Mouse (Mus musculus): ENCODE results near the gene Fank1. TPM values are rescaled to one million over a fixed set of nuclear protein-coding genes. Genes with fewer than 3 reads are reported as not detected.
A peak's percentile ranks its signal among the peaks of the same experiment; 100 is the strongest.

The Fank1 gene
- polyA plus RNA-seq, 1 experiment from 2014 or later = 5.5 TPM

DNA sequence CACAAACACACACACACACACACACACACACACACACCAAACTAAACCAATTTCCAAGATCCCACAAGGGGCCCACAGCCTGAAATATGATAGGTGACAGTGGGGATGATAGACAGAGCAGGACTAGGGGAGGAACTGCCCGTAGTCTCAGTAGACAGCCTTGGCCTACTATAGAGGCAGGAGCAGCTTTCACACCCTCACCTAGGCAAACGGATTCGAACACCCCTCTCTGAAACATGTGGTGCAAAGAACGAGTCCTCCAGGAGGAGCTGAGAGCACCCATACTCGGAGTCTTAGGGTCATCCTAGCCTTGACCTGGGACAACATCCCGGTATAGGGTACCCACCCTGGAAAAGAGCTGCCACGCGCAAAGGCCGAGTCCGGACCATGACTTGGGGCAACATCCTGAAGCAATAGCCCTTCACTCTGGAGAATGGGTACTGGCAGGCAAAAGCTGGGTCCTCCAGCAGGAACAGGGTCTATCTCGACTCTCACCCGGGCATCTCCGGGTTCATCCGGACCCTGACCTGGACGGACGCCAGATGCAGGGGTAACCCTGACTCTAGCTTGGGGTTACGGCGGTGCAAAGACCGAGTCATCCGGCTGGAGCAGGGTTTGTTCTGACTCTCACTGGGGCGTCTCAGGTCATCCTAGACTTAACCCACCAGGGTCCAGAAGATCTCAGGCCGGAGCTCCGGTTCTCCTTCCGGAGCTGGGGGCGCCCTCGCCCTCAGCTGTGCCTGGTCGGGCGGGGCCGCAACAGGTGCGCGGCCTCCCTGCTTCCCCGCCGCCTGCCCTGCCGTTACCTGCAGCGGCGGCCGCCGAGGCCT is 650 bp upstream of the Fank1 start:
- Histone ChIP-seq H3K36me3 (replicated peaks) (no peaks in the 10 kb centered on the region), H3K4me2 (peak overlapping the region; percentile 86), H3K9me3 (no peaks in the 10 kb centered on the region), H3K27me3 (replicated peaks) (no peaks in the 10 kb centered on the region), H3K9ac (peak overlapping the region; percentile 71), H3K27ac (peak overlapping the region; percentile 42; the same call in 1 of the 2 replicates), H3K4me3 (peak overlapping the region; percentile 90), H3K4me1 (peaks cover 21% of the 10 kb centered on the region)
- WGBS = 3% methylated on average over 37 of the region's 38 CpGs
- ATAC-seq (replicated peaks) = peak; percentile 68

DNA sequence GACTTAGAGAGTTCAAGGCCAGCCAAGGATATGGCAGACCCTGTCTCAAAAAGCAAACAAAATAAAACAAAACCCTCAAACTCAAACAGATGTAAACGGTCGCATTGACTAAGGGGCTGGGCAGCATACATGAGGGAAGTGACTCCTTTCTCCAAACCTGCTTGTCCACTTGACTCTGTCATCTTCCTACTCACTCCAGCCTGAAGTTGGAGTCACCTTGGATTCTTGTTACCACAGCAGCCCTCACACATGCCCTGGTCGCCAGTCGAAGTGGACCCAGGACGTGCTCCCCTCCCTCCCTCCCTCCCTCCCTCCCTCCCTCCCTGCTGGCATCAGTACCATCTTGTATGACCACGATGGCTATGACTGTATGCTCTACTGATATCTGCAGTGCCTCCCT is 4.9 kb downstream of the Fank1 start:
- WGBS = 78% methylated on average over 6 of the region's 6 CpGs
- H3K36me3 ChIP-seq (replicated peaks) = no peaks in the 10 kb centered on the region
- no peaks in the 10 kb centered on the region for H3K27me3 ChIP-seq (replicated peaks)
- no peak overlapping the region for H3K4me3 ChIP-seq
- no peak for ATAC-seq (replicated peaks)
- H3K27ac ChIP-seq = no peak overlapping the region
- H3K9ac ChIP-seq = no peak overlapping the region
- 0 out of 2 replicates have a peak, but pooled peaks cover 3% of the 10 kb centered on the region for H3K4me1 ChIP-seq
- no peaks in the 10 kb centered on the region for H3K9me3 ChIP-seq
- H3K4me2 ChIP-seq = no peak overlapping the region

DNA sequence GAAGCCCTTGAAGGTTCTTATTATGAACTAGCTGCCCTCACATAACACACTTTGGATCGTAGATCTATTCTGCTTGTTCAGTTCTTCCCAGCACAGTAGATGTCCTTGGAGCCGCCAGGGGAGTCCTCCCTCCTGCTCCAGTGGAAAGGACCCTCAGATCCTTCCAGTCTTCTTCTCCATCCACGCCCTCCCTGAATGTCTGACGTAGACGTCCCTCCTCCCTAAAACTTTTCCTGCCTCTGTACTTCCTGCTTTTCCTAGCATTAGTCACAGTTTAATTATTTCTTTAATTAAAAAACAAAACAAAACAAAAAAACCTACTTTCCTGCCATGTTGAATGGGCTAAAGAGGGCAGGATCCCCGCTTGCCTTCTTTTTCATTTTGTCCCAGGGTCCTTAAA is 5.3 kb downstream of the Fank1 start:
- H3K4me3 ChIP-seq = no peak overlapping the region
- no peaks in the 10 kb centered on the region for H3K27me3 ChIP-seq (replicated peaks)
- H3K27ac ChIP-seq = no peak overlapping the region
- 75% methylated on average over 6 of the region's 6 CpGs for WGBS
- ATAC-seq (replicated peaks) = no peak
- 0 out of 2 replicates have a peak, but pooled peaks cover under 1% of the 10 kb centered on the region for H3K4me1 ChIP-seq
- no peaks in the 10 kb centered on the region for H3K9me3 ChIP-seq
- H3K36me3 ChIP-seq (replicated peaks) = no peaks in the 10 kb centered on the region
- no peak overlapping the region for H3K9ac ChIP-seq
- no peak overlapping the region for H3K4me2 ChIP-seq

DNA sequence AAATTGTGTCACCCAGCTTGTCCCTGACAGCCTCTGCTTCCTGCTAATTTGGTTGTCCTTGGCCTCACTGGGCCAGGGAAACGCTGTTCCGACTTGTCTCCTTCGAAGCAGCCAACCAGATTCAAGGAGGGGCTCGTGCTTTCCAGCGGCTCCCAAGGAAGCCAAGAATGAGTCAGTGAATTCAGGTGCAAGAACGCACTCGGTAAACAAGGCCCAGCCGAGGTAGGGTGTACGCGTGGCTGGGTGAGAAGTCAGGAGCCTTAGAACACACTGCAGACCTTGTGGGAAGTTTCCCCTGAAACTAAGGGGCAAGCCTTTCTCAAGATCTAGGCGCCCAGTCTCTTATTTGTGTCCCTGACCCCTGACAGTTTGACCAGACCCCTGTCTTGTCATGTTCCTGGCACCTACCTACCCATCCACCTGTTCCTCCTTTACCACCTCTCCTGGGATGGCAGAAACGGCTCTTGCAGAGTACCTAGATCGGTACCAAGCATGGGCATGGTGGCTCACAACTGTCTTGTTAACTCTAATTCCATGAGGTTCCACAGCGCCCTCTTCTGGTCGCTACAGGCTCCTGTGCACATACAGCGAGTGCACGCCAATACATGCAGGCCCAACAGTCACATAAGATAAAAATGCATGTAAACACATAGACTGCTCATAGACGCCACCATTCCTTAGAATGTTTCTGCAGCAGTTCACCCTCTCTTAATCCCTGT is 6.2 kb downstream of the Fank1 start, which contains the start of gene Dhx32:
Dhx32 (minus strand) TSS at position 10 of the 719 bp plus-strand sequence.
- Histone ChIP-seq H3K9ac (no peak within 1 kb of the TSS), H3K27me3 (replicated peaks) (no peaks in the 10 kb centered on the region), H3K36me3 (replicated peaks) (no peaks in the 10 kb centered on the region), H3K9me3 (no peaks in the 10 kb centered on the region), H3K4me1 (no peaks in the 10 kb centered on the region), H3K27ac (no peak within 1 kb of the TSS), H3K4me2 (no peak within 1 kb of the TSS), H3K4me3 (no peak within 1 kb of the TSS)
- WGBS = 22% methylated on average over 18 of the region's 18 CpGs
- no peak for ATAC-seq (replicated peaks)

DNA sequence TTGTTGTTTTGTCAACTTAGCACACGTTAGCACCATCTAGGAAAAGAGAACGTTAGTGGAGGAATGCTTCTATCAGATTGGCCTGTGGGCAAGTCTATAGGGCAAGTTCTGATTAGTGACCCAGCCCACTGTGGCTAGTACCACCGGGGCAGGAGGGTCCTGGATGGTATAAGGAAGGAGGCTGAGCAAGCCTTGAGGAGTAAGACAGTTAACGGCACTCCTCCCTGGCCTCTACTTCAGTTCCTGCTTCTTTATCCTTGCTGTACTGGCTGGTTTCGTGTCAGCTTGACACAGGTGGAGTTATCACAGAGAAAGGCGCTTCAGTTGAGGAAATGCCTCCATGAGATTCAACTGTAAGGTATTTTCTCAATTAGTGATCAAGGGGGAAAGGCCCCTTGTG is 10.9 kb downstream of the Fank1 start:
- H3K4me3 ChIP-seq = no peak overlapping the region
- no peaks in the 10 kb centered on the region for H3K9me3 ChIP-seq
- H3K36me3 ChIP-seq (replicated peaks) = no peaks in the 10 kb centered on the region
- WGBS = 88% methylated on average over 6 of the region's 6 CpGs
- no peaks in the 10 kb centered on the region for H3K27me3 ChIP-seq (replicated peaks)
- H3K4me1 ChIP-seq = no peaks in the 10 kb centered on the region
- H3K4me2 ChIP-seq = no peak overlapping the region
- no peak overlapping the region for H3K9ac ChIP-seq
- H3K27ac ChIP-seq = no peak overlapping the region
- ATAC-seq (replicated peaks) = no peak

GRCm38 (mm10) chr7:133788147-133788546 is 11.5 kb downstream of the Fank1 start:
- Histone ChIP-seq H3K4me2 (no peak overlapping the region), H3K9ac (no peak overlapping the region), H3K36me3 (replicated peaks) (no peaks in the 10 kb centered on the region), H3K27me3 (replicated peaks) (no peaks in the 10 kb centered on the region), H3K4me1 (no peaks in the 10 kb centered on the region), H3K27ac (no peak overlapping the region), H3K9me3 (no peaks in the 10 kb centered on the region), H3K4me3 (no peak overlapping the region)
- no peak for ATAC-seq (replicated peaks)
- 74% methylated on average over 3 of the region's 3 CpGs for WGBS

DNA sequence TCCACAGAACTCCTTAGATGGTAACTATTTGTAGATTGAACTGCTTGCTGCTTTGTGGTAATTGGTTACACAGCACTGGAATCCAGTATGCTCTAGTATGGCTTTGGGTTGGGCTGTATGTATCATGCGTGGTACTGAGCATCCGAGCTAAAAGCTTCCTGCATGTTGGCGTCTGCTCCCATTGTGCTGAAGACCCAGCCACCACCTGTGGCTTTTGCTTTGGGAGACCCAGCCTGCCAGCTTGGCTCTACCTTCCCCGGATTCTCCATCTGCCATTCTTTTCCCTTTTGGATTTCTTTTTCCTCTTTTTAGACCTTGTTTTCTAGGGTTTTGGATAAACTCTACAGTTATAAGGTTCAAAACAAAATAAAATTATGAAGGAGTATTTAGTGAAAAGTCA is 13.5 kb downstream of the Fank1 start:
- no peaks in the 10 kb centered on the region for H3K9me3 ChIP-seq
- ATAC-seq (replicated peaks) = no peak
- no peaks in the 10 kb centered on the region for H3K36me3 ChIP-seq (replicated peaks)
- H3K4me3 ChIP-seq = no peak overlapping the region
- H3K27me3 ChIP-seq (replicated peaks) = no peaks in the 10 kb centered on the region
- H3K9ac ChIP-seq = no peak overlapping the region
- H3K27ac ChIP-seq = no peak overlapping the region
- peaks cover 4% of the 10 kb centered on the region; the same call in 1 of the 2 replicates for H3K4me1 ChIP-seq
- WGBS = 91% methylated on average over 4 of the region's 4 CpGs
- H3K4me2 ChIP-seq = no peak overlapping the region

- Histone ChIP-seq H3K4me2 (no peak overlapping the region), H3K4me3 (no peak overlapping the region), H3K9ac (no peak overlapping the region), H3K27ac (no peak overlapping the region), H3K36me3 (replicated peaks) (no peaks in the 10 kb centered on the region), H3K9me3 (no peaks in the 10 kb centered on the region), H3K4me1 (peaks cover 4% of the 10 kb centered on the region; the same call in 1 of the 2 replicates), H3K27me3 (replicated peaks) (no peaks in the 10 kb centered on the region)
- WGBS = 87% methylated on average over 4 of the region's 4 CpGs
- ATAC-seq (replicated peaks) = no peak
Observed at GRCm38 (mm10) chr7:133790608-133791229, 14.1 kb downstream of the Fank1 start.

DNA sequence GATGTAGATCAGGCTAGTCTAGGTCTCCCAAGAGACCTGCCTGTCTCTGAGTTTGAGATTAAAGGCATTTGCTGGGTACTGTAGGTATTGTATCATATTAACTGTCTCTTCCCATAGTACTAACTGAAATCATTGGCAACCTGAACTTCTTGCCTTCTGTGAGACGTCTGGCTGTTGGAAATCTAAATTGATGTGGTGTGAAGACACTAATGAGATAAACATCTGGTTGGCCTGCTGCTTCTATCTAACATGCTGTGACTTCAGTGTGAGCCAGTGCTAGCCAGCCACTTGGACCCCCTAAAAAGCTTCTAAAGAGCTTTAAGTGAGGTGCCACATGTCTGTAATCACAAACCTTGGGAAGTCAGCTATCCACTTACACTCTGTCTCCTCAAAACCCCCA is 16.1 kb downstream of the Fank1 start:
- WGBS = 47% methylated on average over 1 of the region's 1 CpGs
- H3K4me3 ChIP-seq = no peak overlapping the region
- H3K4me2 ChIP-seq = no peak overlapping the region
- H3K36me3 ChIP-seq (replicated peaks) = no peaks in the 10 kb centered on the region
- no peak overlapping the region for H3K9ac ChIP-seq
- no peak overlapping the region for H3K27ac ChIP-seq
- no peak for ATAC-seq (replicated peaks)
- no peaks in the 10 kb centered on the region for H3K9me3 ChIP-seq
- H3K4me1 ChIP-seq = peaks cover 4% of the 10 kb centered on the region; the same call in 1 of the 2 replicates
- H3K27me3 ChIP-seq (replicated peaks) = no peaks in the 10 kb centered on the region

GRCm38 (mm10) chr7:133793248-133794131 is 16.8 kb downstream of the Fank1 start:
- ATAC-seq (replicated peaks) = no peak
- Histone ChIP-seq H3K4me1 (peaks cover 4% of the 10 kb centered on the region; the same call in 1 of the 2 replicates), H3K4me3 (no peak overlapping the region), H3K4me2 (no peak overlapping the region), H3K27me3 (replicated peaks) (no peaks in the 10 kb centered on the region), H3K9ac (no peak overlapping the region), H3K27ac (no peak overlapping the region), H3K36me3 (replicated peaks) (no peaks in the 10 kb centered on the region), H3K9me3 (no peaks in the 10 kb centered on the region)
- 74% methylated on average over 10 of the region's 10 CpGs for WGBS

DNA sequence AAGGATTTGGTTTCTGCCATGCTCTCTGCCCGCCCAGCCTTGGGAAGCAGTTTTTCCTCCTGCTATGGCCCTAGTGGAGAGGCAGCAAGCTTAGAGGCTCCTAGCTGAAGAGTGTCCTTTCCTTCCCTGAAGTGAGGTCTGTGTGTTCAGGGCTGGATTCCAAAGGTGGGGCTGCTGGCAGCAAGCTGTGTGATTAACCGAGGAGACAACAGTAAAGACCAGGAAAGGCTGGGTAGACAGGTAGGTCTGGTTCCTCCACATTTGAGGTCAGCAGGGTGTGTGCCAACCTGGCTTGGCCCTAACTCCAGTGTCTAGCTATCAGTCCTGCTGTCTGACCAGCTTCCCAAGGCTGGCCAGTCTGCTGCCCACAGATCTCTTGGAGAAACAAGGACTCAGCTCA is 18.1 kb downstream of the Fank1 start:
- ATAC-seq (replicated peaks) = no peak
- H3K27me3 ChIP-seq (replicated peaks) = no peaks in the 10 kb centered on the region
- H3K36me3 ChIP-seq (replicated peaks) = no peaks in the 10 kb centered on the region
- WGBS = 89% methylated on average over 2 of the region's 2 CpGs
- no peak overlapping the region for H3K4me2 ChIP-seq
- no peaks in the 10 kb centered on the region for H3K9me3 ChIP-seq
- H3K4me1 ChIP-seq = peaks cover 4% of the 10 kb centered on the region; the same call in 1 of the 2 replicates
- H3K27ac ChIP-seq = no peak overlapping the region
- no peak overlapping the region for H3K9ac ChIP-seq
- H3K4me3 ChIP-seq = no peak overlapping the region
